Mouse (Mus musculus) cortical plate, adult 2 months (tissue): ENCODE data around the gene Pam16.
A peak's percentile ranks its signal among the peaks of the same experiment; 100 is the strongest.

ENCODE experiments used
- CTCF ChIP-seq: fragments of 200-500 bp; IDR thresholded peaks from 2 replicates; pipeline ENCODE4 v1.5.1; 2011; ENCODE audit warnings: mild to moderate bottlenecking, control low read depth, low read length; ENCODE audit not compliant: insufficient read depth; ENCODE audit errors: extremely low read depth
- POLR2A ChIP-seq: fragments of 200-500 bp; IDR thresholded peaks from 2 replicates; pipeline ENCODE4 v1.6.1; 2011; ENCODE audit warnings: mild to moderate bottlenecking, low read length, control low read depth; ENCODE audit not compliant: insufficient read depth; ENCODE audit errors: extremely low read depth

DNA sequence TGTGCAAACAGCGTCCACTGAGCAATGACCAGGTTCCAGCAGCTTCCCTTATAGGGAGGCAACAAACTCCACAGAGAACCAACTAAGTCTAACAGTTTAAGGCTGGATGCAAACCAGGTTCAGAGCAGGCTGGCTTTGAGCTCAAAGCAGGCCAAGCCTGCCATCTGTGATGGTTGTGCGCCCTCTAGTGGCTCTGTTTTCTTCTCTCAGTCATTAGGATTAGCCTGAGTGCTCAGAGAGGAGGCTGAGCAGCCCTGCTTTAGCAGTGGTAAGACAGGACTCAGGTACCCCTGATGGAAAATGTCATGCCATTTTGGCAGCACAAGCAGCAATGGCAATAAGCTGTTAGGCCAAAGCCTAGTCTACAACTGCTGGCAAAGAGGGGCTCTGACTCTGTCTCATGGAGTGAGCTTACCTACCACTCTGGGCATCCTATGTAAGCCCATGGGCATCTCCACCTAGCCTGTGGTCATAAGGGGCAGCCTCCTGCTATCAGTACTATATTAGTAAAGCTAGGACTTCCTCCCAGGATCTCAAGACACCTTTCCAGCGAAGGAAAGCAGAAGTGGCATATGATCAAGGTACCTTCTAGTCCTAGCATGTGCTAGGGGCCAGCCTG lies 42.5 kb upstream of the Pam16 start:
- TF ChIP-seq POLR2A = no peak
- peak; percentile 97 for TF ChIP-seq CTCF
